Mouse (Mus musculus) ES-E14 (cell line): ENCODE measurements around the gene Rab44. TPM values are rescaled to one million over a fixed set of nuclear protein-coding genes. Genes with fewer than 3 reads are reported as not detected.

Source experiments
- DNase-seq: peaks from one replicate; pipeline ENCODE4 v3.0.0-alpha.2; 2013; ENCODE audit warnings: low read depth, low spot score
- H3K27ac ChIP-seq: 2 replicates; pipeline ENCODE4 v1.5.1; 2012; ENCODE audit warnings: low read depth, mild to moderate bottlenecking, low read length, moderate library complexity, mixed read lengths; ENCODE audit not compliant: poor library complexity, insufficient read depth, severe bottlenecking
- H3K36me3 ChIP-seq: 2 replicates; pipeline ENCODE4 v1.6.1; 2012; ENCODE audit warnings: mild to moderate bottlenecking, low read length, moderate library complexity, mixed read lengths; ENCODE audit not compliant: control insufficient read depth, poor library complexity, insufficient read depth, severe bottlenecking
- H3K4me1 ChIP-seq, 2 experiments: fragments of 150-350 bp in 1 of 2; sonication (generic) in 1 of 2; 2 replicates each; pipeline ENCODE4 v1.6.1; 2012; ENCODE audit warnings: low read length in 2 of 2, mild to moderate bottlenecking in 1 of 2, mixed read lengths in 1 of 2; ENCODE audit not compliant: control insufficient read depth in 2 of 2, insufficient read depth in 2 of 2, poor library complexity in 1 of 2
- H3K4me3 ChIP-seq, 2 experiments: fragments of 150-350 bp in 1 of 2; sonication (generic) in 1 of 2; 2 replicates each; pipeline ENCODE4 v1.5.1; 2012; ENCODE audit warnings: low read length in 2 of 2, low read depth in 1 of 2, mild to moderate bottlenecking in 1 of 2, mixed read lengths in 1 of 2; ENCODE audit not compliant: insufficient read depth in 1 of 2, poor library complexity in 1 of 2, severe bottlenecking in 1 of 2
- H3K9ac ChIP-seq: 2 replicates; pipeline ENCODE4 v1.6.1; 2012; ENCODE audit warnings: low read depth, mild to moderate bottlenecking, low read length, mixed read lengths; ENCODE audit not compliant: poor library complexity, insufficient read depth, severe bottlenecking
- H3K9me3 ChIP-seq: fragments of 150-350 bp; sonication (generic); 2 replicates; pipeline ENCODE4 v1.6.1; 2012; ENCODE audit warnings: low read depth, mild to moderate bottlenecking, low read length; ENCODE audit not compliant: control insufficient read depth, insufficient read depth
- CHD2 ChIP-seq: IDR thresholded peaks from 2 replicates; pipeline ENCODE4 v1.6.1; 2014; ENCODE audit warnings: mild to moderate bottlenecking, low read depth, low read length, inconsistent platforms
- HCFC1 ChIP-seq: IDR thresholded peaks from 2 replicates; pipeline ENCODE4 v1.6.1; 2012; ENCODE audit warnings: low read length, inconsistent platforms, borderline replicate concordance; ENCODE audit not compliant: insufficient read depth
- MAFK ChIP-seq: IDR thresholded peaks from 2 replicates; pipeline ENCODE4 v1.6.1; 2014; ENCODE audit warnings: mild to moderate bottlenecking, low read depth, low read length, inconsistent platforms; ENCODE audit not compliant: insufficient read depth
- ZC3H11A ChIP-seq: IDR thresholded peaks from 2 replicates; pipeline ENCODE4 v1.6.1; 2012; ENCODE audit warnings: low read depth, mild to moderate bottlenecking, inconsistent platforms, low read length, borderline replicate concordance
- ZNF384 ChIP-seq: IDR thresholded peaks from 2 replicates; pipeline ENCODE4 v1.6.1; 2012; ENCODE audit warnings: low read depth, low read length, inconsistent platforms
- in situ Hi-C, 2 experiments: fragments of 600-800 bp; cut with MboI; formaldehyde crosslinking; loops; one replicate each; pipeline ENCODE4 v1.15.1; 2025; ENCODE audit warnings: low sequenced_read_pairs in 2 of 2, inconsistent platforms in 1 of 2; ENCODE audit not compliant: unreplicated experiment in 2 of 2
- total RNA-seq: library from RNA; depleted of rRNA; stranded (reverse); fragments of 300-350 nt; gene quantifications from 2 replicates; pipeline ENCODE4 v1.2.3, GENCODE M21; 2012

The Rab44 gene
- total RNA-seq, 1 experiment, result 0.31 TPM

DNA sequence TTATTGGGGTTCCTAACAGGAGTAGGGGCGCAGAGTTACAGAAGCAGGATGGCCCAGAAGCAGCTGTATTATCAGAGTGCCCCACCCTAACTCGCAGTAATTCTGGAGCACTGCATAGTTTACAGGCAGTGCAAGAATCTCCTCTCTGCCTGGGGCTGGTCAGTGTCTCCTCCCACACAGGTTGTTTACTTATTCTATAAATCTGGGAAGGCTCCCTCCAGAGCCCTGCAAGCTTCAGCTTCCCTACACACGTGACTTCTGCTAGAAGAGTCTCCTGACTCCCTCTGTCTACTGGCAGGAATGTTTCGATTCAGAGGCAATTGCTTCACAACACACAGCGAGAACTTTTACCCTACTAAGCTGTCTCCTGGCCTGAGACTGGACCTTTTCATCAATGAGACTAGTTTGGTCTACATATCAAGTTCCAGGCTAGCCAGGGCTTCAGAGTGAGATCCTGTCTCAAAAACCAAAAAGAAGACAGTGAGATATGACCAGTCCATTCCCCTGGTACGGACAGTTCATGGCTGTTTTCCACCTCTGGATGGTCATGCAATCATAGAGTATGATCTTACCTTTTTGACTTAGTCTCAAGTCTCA lies 9.7 kb downstream of the Rab44 start:
- Histone ChIP-seq H3K9ac (no peak overlapping the region), H3K4me3 (no peak overlapping the region), H3K27ac (no peak overlapping the region), H3K36me3 (no peaks in the 10 kb centered on the region), H3K9me3 (no peaks in the 10 kb centered on the region), H3K4me1 (peaks cover 0 to 6% of the 10 kb centered on the region in 2 experiments; a peak in 2 of 4 replicates)
- TF ChIP-seq HCFC1 (no peak), ZC3H11A (no peak), ZNF384 (no peak), CHD2 (no peak), MAFK (no peak)
- in situ Hi-C loops, result no loop called here
- DNase-seq, result no peak

DNA sequence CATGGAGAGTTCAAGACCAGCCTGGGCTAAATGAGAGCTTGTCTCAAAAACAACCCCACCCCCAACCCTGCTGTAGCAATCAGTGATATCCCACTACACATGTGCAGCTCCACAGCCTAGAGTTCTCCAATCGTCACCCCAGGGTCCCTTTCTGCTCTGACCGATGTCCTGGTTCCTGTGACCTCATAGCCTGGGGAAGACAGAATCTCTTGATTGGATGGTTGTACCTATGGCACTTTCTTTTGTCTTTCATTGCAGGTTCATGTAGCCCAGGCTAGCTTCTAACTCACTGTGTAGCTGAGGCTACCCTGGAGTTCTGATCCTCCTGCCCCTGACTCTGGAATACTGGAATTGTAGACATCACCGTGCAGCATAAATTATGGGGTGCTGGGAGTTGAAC lies 12.6 kb downstream of the Rab44 start:
- Histone ChIP-seq H3K36me3 (no peaks in the 10 kb centered on the region), H3K27ac (no peak overlapping the region), H3K9ac (no peak overlapping the region), H3K9me3 (no peaks in the 10 kb centered on the region), H3K4me3 (no peak overlapping the region), H3K4me1 (peaks cover 0 to 6% of the 10 kb centered on the region in 2 experiments; a peak in 2 of 4 replicates)
- DNase-seq, result no peak
- in situ Hi-C loops, result no loop called here
- TF ChIP-seq MAFK (no peak), HCFC1 (no peak), ZC3H11A (no peak), CHD2 (no peak)

- TF ChIP-seq ZC3H11A (no peak), ZNF384 (no peak), HCFC1 (no peak), CHD2 (no peak), MAFK (no peak)
- in situ Hi-C loops, result no loop called here
- Histone ChIP-seq H3K27ac (no peak overlapping the region), H3K4me3 (no peak overlapping the region), H3K36me3 (no peaks in the 10 kb centered on the region), H3K9ac (no peak overlapping the region), H3K4me1 (peaks cover 0 to 7% of the 10 kb centered on the region in 2 experiments; a peak in 2 of 4 replicates), H3K9me3 (no peaks in the 10 kb centered on the region)
- DNase-seq, result no peak
Measured at GRCm38 (mm10) chr17:29129341-29129740, 15.4 kb downstream of the Rab44 start.

DNA sequence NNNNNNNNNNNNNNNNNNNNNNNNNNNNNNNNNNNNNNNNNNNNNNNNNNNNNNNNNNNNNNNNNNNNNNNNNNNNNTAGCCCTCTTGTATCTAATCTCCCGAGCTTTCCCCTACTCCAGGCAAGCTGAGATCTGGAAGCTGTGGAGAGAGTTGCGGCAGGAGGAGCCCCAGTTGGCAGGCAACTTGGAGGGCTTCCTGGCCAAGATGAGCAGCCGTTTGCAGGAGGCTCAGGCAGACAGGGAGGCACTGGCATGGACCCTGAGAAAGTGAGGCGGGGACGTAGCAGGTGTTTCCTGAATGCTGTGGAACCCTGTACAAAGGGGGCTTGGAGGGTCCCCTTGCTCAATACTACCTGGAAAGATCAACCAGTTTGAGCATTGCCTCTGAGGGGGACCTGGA lies 21.1 kb downstream of the Rab44 start:
- Histone ChIP-seq H3K4me1 (peaks cover 0 to 18% of the 10 kb centered on the region in 2 experiments; a peak in 3 of 4 replicates), H3K9ac (no peak overlapping the region), H3K4me3 (no peak overlapping the region), H3K36me3 (no peaks in the 10 kb centered on the region), H3K27ac (no peak overlapping the region), H3K9me3 (no peaks in the 10 kb centered on the region)
- TF ChIP-seq CHD2 (no peak), HCFC1 (no peak), ZC3H11A (no peak), ZNF384 (no peak), MAFK (no peak)
- DNase-seq, result no peak
- in situ Hi-C loops, result no loop called here

GRCm38 (mm10) chr17:29136236-29136635 lies 22.3 kb downstream of the Rab44 start:
- Histone ChIP-seq H3K36me3 (no peaks in the 10 kb centered on the region), H3K4me3 (no peak overlapping the region), H3K9me3 (no peaks in the 10 kb centered on the region), H3K4me1 (peaks cover 0 to 18% of the 10 kb centered on the region in 2 experiments; a peak in 3 of 4 replicates), H3K27ac (no peak overlapping the region), H3K9ac (no peak overlapping the region)
- TF ChIP-seq ZNF384, result no peak
- TF ChIP-seq CHD2, result no peak
- TF ChIP-seq HCFC1, result no peak
- TF ChIP-seq MAFK, result no peak
- TF ChIP-seq ZC3H11A, result no peak
- no peak for DNase-seq
- in situ Hi-C loops, result no loop called here
